Mouse (Mus musculus) megakaryocyte progenitor cell, adult 5-6 weeks (primary cell): ENCODE measurements around the gene Bbx. TPM values are rescaled to one million over a fixed set of nuclear protein-coding genes. Genes with fewer than 3 reads are reported as not detected.

Experiments
- ATAC-seq: replicated peaks from 2 replicates; pipeline ENCODE4 v1.8.0; 2016; ENCODE audit warnings: mild to moderate bottlenecking, moderate TSS enrichment, inconsistent platforms; ENCODE audit not compliant: poor library complexity
- total RNA-seq, 2 experiments: library from RNA; stranded (forward) in 1 of 2; stranded (reverse) in 1 of 2; fragments of 157-497, 149-512 nt in 1 of 2; fragments of 200-1000 nt in 1 of 2; gene quantifications; 2 replicates each; pipeline versions ENCODE4 v1.2.3 to v1.2.4; 2015 to 2017

Bbx gene
- total RNA-seq, 2 experiments from 2014 or later = 20.9 to 27.6 TPM

GRCm38 (mm10) chr16:50249036-50249435 lies 183.2 kb downstream of the Bbx start:
- ATAC-seq = no peak

DNA sequence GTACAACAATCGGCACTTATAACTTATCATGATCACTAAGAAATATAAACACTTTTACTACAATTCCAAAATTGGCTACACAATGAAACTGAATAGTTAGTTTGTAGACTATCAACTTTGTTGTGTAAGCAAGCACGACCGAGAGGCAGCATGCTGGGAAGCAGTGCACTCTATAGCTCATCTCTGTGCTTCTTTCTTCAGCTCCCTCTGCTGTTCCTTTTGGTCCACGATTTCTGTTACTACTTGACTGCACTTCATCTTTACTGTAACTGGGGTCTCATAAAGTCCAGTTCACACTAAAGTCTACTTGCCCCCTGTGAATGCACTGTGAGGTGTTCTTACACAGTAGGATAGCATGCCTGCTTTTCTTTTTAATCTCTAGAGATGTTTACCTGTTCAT lies 189.7 kb downstream of the Bbx start:
- ATAC-seq = no peak

DNA sequence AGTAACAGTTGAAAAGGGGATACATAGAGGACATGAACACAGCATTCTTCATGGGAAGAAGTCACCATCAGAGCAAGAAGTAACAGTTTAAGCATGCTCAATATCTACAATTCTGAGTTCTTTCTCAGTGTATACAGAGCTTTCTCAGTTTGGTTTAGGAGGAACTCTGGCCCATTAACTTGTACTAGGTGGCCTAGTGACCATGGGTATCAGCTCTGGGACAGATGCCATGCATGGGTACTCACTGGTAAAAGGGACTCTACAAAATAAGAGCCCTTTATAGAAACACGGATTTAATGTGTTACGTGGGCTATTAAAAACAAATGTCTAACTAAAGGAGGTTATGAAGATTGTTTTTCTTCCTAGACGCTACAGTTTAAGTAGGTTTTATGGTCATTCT lies 190.6 kb downstream of the Bbx start:
- ATAC-seq = no peak

- ATAC-seq = no peak
Measured at GRCm38 (mm10) chr16:50235231-50235630, 197.0 kb downstream of the Bbx start.

- ATAC-seq = no peak
Measured at GRCm38 (mm10) chr16:50230624-50231023, 201.6 kb downstream of the Bbx start.

GRCm38 (mm10) chr16:50228833-50229232 lies 203.4 kb downstream of the Bbx start:
- no peak for ATAC-seq

DNA sequence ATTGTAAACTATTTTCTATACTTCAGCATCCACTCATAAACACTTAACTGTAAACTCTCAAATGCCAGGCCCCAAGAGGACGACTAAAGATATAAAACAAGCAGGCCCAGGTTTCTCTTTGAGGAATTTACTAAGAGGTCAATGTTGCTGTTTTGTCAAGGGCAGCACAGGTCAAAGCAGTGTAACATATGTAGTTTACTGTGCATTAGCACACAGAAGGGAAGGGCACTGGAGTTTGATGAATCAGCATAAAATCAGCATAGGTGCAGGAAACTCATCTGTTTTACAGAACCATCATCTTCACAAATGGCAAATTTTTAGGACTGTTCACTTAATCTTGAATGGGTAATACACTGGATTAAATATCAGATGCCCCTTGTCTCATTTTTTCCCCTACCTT lies 205.9 kb downstream of the Bbx start:
- no peak for ATAC-seq

GRCm38 (mm10) chr16:50224946-50225345 lies 207.2 kb downstream of the Bbx start:
- peak; percentile 86 for ATAC-seq

GRCm38 (mm10) chr16:50220734-50221501 lies 211.3 kb downstream of the Bbx start:
- no peak for ATAC-seq

DNA sequence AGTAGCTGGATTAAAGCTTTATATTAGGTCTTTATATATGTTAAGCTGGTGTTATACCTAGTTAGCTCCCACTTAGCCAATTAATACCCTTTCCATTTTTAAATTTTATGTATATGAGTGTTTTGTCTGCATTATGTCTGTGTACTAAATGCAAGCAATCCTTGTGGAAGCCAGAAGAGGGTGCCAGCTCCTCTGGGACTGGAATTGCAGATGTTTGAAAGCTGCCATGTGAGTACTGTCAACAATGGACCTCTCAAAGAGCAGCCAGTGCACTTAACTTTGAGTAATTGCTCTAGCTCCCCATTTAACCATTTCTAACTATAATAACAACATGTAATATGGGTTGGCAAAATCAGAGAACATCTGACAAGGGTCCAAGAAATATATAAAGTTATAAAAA lies 215.1 kb downstream of the Bbx start:
- ATAC-seq = 0 out of 2 replicates have a peak, but pooled peaks have one; percentile 39

DNA sequence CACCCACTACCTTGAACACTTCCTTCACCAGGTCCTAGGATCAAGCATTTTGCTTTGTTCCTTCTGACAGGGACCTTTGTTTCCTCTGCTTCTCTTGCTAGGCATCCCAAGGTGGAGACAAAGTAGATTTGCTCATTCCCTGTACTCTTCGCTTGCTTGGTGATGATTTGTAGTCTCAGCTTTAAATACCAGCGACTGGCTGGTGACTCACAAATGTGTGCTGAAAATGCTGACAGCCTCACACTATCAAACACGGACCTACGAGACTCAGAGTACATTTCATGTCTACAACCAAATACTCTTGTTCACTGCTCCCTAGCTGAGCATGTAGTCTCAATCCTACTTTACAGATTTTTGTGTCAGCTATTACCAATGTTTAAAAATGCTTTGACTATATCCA lies 220.5 kb downstream of the Bbx start:
- ATAC-seq = no peak

DNA sequence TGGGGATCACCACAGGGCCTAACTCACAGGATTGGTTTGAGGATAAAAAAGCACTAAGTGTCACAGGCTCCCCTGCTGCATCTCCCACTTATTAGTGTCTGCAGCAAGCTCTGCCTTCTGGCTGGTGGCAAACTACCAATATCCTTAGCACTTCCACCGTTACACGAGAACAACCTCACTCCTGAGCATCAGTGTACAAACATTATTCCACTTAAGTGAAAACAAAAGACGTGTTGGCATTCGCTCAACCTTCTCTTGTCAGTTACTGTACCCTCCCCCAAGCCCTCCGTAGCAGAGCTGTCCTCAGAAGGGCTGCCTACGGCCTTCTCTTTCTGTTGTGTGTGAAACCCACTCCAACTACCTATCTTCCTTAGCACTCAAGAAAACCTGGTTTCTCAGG lies 221.0 kb downstream of the Bbx start:
- ATAC-seq = no peak

DNA sequence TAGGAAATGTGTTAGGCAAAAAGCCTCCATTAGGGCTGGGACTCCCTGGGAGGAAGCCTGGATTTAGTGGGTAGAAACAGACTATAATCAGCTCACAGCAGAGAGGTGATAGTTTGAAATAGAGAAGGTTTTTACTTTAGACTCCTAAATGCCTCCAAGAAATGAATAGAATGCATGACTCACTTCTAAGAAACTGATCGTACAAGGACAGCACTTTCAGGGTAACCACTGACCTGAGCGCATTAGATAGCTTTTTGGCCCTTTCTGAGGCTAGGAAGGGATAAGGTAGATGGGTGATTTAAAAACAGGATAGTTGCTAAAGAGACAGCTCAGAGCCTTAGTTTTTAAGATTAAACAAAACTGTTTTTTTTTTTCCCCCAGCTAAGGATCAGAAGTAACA lies 221.4 kb downstream of the Bbx start:
- no peak for ATAC-seq

GRCm38 (mm10) chr16:50204944-50205343 lies 227.2 kb downstream of the Bbx start:
- ATAC-seq = peak; percentile 65

DNA sequence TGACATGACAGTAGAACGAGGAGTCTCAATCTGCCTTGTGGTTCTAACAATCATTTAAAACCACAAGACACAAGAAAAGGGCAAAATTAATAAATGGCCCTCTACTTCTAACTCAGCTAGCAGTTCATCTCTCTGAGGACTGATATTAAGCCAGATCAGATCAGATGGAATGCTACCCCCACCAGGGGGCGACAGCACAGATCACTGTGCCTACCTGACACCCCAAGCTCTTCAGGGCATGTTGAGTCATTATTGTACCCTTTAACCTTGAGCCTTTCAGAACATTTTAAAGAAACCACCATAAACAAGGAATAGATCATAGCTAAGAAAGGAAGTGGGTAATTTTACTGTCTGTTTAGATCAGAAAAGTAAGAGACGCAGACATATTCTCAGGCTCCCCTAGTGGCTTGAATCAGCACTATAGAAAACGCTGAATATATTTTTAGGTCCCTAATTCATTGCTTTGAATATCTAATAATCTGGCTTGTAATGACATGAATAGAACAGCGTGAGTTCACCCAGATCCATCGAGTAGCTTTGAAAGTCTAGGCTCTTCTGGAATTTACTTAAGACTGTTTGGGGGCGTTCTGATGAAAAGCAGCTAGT lies 230.5 kb downstream of the Bbx start:
- peak; percentile 86 for ATAC-seq

GRCm38 (mm10) chr16:50200214-50200613 lies 232.0 kb downstream of the Bbx start:
- ATAC-seq = no peak

DNA sequence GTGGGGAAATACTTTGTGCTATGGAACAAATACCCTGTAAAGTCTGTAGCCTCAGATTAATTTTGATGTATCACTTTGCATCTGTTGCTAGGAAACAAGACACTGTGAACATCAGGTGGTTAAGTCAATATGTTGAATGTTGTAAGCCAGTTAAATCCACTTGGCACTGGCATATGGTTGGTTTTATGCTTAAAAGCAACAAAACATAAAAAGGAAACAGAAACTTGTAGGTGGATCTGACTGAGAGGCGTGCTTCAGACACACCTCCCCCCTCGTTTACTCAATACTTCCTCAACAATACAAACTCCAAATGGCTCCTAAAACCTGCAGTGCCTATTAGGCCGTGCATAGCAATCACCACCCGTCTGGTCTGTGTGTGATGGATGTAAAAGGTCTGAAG lies 236.1 kb downstream of the Bbx start:
- ATAC-seq = no peak

DNA sequence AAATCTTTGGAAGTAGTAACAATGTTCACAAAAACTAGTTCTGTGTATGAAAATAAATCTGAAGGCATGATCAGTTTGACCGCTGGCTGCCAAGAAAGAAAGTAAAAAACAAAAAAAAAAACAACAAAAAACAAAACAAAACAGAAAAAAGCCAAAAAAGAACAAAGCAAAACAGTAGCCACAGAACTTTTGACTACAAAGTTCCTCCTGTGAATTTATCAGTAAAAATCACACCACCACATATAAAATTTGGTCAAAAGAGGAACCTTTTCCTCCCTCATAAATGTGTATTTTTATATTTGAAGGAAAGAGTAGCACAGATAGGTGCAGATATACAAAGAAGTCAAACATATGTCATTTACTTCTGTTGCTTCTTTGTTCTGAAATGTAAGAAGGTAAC lies 239.6 kb downstream of the Bbx start:
- ATAC-seq = no peak

DNA sequence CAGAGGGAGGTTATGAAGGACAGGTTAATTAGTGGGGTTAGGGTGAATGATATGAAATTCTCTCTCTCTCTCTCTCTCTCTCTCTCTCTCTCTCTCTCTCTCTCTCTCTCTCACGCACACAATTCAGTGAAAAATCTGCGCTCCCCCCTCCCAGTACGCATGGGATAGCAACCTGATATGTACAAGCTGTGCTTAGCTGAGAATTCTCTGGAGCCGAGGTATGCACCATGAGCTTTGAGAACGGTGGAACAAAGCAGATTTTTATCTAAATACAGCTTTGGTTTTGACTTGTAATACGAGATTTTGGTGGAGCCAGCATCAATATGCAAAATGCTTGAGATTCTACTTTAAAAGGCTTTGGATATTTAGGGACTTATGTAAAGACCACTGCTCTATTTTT lies 243.1 kb downstream of the Bbx start:
- ATAC-seq = no peak

- ATAC-seq = no peak
Measured at GRCm38 (mm10) chr16:50186604-50187003, 245.6 kb downstream of the Bbx start.

DNA sequence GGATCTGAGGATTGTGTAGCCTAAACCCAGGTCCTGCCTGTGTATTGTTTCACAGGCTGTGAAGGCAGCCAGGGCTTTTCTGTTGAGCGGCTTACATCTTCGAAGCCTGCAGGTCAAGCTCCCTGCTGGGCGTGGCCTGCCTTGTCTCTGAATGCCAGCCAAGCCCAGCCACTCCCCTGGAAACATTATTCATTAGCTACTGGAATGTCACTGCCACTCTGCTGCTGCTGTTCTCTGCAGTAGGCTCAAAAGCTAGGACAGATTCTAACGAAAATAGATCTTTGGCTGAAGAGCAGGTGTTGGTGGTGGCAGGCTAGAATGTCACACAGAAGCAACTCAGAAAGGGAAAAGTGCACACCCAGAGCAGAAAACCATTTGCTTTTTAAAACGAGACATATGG lies 247.1 kb downstream of the Bbx start:
- peak; percentile 37; the same call in 1 of the 2 replicates for ATAC-seq

DNA sequence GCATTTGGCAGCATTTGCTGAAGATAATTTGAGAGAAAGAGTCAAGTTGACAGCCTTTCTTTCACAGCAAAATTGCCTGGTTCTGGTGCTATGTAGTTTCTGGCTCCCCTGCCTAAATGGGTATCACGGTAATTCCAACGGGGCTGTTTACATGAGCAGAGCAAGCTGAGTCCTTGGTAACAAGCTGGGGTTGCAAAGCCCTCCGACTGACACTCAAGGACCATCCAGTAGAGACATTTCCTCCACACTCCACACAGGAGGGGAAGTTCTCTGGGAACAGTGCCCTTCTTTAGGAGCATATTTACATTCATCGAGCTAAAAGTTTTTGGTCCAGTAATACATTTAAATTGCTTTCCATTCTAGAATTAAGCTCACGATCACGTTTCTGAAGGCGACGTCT lies 249.2 kb downstream of the Bbx start:
- no peak for ATAC-seq

DNA sequence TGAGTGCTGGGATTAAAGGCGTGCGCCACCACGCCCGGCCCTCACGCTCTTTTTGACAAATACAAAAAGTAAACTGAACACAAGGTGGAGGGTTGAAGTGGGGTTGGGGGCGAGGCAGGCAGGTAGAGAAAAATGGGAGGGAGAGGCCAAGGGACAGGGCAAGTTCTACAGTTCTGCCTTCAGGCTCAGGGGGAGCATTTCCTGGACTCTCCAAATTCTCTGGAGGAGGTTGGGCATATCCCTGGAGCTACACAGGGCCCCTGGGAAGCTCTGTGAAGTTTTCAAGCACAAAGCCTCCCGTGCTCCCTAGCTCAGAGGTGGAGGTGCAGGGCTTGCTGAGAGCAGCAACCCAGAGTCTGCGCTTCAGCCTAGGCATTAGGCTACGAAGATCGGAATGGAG lies 249.6 kb downstream of the Bbx start:
- no peak for ATAC-seq
